Mouse (Mus musculus) urinary bladder, postnatal 10 days (tissue): ENCODE data around the gene Nt5m.
"Not testable (repeated sequence)": the region's sequence is repeated elsewhere in the genome, so short reads cannot be mapped to it uniquely, and the experiment has no call there.

ENCODE experiments used
- DNase-seq: peaks from one replicate; pipeline ENCODE4 v3.0.0; 2022; ENCODE audit warnings: low spot score

The Nt5m gene

DNA sequence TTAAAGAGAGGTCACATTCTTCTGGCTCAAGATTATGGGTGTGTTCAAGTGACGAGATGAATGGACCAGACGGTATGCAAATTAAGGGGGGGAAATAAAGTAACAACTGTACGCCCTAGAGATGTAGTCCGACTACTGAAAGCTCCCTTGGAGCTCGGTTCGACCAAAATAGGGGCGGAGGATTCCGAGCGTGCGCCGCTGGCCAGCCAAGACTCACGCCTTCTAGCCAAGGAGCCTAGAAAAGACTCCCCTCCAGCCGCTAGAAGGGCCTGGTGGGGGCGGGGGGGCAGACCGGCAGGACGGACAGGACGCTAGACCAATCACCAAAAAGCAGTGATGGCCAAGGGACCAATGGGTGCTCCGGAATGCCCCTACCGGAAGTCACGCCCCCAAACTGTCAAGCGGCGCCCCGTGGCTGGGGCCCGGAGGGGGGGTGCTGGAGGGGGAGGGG is at the start of gene Nt5m:
TSS of gene Nt5m (plus strand) at position 440 of the 451 bp plus-strand sequence.
- DNase-seq = peak; percentile 76

GRCm38 (mm10) chr11:59793390-59793789 is 45.9 kb upstream of the Nt5m start:
- DNase-seq = no peak

GRCm38 (mm10) chr11:59800412-59800811 is 38.8 kb upstream of the Nt5m start:
- no peak for DNase-seq

GRCm38 (mm10) chr11:59801881-59802280 is 37.4 kb upstream of the Nt5m start:
- DNase-seq = no peak

DNA sequence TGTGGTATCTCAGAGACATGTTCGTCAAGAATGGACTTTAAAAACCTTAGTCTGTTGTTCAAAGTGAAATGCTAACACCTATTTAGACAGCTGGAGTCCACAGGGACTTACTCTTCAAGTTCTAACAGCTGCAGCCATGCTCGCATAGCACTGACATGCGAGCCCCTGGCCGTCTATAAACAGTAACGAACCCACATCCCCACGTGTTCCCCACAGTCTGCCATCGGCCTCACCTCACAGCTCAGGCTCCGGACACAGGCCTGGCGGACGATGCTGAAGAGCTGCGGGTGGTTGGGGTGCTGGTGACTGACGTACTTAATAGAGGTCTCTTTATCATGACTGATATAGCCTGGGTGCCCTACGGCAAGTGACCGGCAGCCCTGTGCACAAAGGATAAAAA is 35.7 kb upstream of the Nt5m start:
- no peak for DNase-seq

- no peak for DNase-seq
Measured at GRCm38 (mm10) chr11:59804409-59805110, 34.7 kb upstream of the Nt5m start.

DNA sequence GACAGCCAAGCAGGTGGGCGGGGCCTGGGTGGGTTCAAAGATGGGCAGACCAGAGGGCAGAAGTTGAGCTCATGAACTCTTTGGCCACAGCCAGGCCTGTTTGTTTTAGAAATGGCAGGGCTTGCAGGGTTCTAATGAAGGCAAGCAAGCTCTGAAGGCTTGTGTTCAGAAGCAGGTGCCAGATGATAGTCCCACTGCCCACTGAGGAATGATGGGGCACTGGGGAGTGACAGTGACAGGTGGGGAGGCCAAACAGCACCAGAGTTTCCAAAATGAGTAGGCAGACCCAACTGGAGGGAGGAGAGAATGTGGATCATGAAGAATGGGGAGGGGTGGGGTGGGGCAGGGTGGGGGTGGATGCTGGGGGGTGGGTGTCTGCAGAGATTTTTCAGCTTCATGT is 34.0 kb upstream of the Nt5m start:
- no peak for DNase-seq

DNA sequence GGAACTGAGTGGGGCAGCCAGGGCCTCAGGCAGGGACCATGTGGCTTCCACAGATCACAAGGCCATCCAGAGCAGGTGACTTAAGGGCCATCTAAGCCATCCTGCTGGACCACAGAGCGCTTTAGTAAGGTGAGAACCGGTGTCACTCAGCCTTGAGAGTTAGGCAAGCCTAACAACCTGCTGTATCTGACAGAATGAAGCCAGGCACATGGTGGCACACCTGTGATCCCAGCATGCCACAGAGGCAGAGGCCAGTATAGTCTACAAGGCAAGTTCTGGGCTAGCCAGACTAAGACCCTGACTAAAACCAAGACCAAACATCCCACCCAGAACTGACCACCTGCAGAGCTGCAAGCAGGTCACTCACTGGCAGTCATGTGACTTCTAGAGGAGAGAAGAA is 33.6 kb upstream of the Nt5m start:
- DNase-seq = no peak

- no peak for DNase-seq
Measured at GRCm38 (mm10) chr11:59808170-59808960, 30.9 kb upstream of the Nt5m start.

- DNase-seq = no peak
Measured at GRCm38 (mm10) chr11:59809071-59809669, 30.1 kb upstream of the Nt5m start.

GRCm38 (mm10) chr11:59809670-59810474 is 29.4 kb upstream of the Nt5m start, which contains the start of gene Flcn:
Gene Flcn (minus strand): TSS chr11:59810016.
- peak; percentile 40 for DNase-seq

DNA sequence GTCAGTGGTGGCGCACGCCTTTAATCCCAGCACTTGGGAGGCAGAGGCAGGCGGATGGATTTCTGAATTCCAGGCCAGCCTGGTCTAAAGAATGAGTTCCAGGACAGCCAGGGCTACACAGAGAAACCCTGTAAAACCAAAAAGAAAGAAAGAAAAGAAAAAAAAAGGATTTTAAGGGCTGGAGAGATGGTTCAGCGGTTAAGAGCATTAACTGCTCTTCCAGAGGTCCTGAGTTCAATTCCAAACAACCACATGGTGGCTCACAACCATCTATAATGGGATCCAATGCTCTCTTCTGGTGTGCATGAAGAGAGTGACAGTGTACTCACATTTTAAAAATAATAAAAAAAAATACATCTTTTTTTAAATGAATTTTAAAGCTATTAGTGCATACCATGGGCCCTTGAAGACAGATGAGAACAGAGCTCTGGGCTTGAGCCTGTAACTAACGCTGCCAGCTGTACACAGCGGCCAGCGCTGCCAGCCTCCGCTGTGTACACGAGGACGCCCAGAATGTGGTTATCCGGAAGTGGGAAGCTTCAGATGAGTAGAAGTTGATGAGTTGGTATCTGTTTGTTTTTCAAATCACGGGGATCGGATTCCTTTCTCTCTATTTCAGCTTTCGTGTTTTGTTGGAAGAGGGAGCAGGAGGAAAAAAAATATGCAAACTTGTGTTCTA is 28.6 kb upstream of the Nt5m start:
- DNase-seq = no peak

- no peak for DNase-seq
Measured at GRCm38 (mm10) chr11:59811211-59811610, 28.0 kb upstream of the Nt5m start.

- DNase-seq = no peak
Measured at GRCm38 (mm10) chr11:59813276-59813675, 26.0 kb upstream of the Nt5m start.

DNA sequence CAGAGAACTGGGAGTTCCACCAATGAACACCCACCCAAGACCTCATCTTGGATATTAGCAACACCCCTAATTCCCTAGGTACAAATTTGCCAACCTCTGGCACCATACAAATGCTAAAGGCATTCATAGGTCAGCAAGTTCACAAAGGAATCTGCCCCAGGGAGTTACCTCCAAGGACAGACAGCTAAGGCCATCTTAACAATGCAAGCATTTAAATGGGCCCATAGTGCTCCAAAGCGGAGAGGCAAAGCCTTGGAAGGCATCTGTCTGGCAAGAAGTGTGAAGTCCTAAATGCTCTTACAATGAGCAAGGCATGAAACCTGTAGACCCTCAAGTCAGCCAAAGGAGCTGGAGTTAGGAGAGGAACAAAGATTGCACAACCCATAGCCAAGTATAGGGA is 24.9 kb upstream of the Nt5m start:
- no peak for DNase-seq

GRCm38 (mm10) chr11:59814936-59815335 is 24.3 kb upstream of the Nt5m start:
- no peak for DNase-seq

DNA sequence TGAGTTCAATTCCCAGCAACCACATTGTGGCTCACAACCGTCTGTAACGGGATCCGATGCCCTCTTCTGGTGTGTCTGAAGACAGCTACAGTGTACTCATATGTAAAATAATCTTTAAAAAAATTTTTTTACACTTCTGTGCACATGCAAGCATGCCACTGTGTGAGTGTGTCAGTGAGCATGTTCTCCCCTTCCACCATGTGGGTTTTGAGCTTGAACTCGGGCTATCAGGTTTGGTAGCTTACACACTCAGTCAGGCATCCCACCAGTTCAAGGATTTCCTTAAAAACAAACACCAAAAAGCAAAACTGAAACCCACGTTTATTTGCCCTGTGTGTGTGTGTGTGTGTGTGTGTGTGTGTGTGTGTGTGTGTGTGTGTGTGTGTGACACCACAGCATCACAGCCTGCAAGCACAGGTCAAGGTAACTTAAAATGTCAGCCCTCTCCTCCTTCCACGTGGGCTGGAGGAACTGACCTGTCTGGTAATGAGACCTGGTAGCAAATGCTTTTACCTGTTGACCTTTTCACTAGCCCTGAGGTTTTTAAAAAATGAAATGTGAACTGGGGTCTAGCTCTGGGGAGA is 23.7 kb upstream of the Nt5m start:
- DNase-seq = no peak

DNA sequence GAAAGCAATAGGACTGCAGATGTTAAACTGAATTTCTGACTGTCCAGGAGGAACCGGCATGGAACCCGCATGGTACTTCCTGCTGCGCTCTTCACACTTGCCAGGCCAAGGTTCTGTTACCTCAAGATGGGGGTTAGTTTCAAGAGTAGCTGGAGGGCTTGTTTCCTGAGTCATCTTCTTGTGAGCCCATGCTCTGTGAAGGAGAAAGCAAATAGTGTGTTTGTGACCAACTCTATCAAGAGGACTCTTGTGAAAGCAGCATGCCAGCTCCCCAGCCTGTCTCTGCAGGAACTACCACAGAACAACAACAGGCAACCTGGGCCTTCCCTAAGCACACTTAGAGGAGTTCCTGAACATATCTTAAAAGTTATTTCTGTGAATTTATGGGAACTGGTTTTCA is 21.3 kb upstream of the Nt5m start:
- no peak for DNase-seq

DNA sequence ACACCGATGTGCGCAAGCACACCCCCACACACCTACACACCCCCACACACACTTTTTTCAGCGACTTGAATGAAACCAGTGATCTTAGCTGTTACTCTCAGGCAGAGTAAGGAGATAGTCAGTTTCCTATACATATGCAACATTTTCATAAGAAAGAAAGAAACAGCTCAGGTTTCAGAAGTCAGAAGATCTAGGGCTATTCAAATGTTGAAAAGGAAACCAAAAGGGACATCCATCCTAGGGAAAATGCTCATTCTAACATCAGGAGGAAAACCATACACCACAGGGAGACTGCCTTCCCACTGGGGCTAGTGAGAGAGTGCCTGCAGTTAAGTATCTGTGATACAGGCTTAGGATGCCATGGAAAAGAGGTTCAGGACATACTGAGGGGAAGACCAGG is 17.6 kb upstream of the Nt5m start:
- DNase-seq = no peak

GRCm38 (mm10) chr11:59837789-59838188 is 1.5 kb upstream of the Nt5m start:
- not testable (repeated sequence) for DNase-seq

DNA sequence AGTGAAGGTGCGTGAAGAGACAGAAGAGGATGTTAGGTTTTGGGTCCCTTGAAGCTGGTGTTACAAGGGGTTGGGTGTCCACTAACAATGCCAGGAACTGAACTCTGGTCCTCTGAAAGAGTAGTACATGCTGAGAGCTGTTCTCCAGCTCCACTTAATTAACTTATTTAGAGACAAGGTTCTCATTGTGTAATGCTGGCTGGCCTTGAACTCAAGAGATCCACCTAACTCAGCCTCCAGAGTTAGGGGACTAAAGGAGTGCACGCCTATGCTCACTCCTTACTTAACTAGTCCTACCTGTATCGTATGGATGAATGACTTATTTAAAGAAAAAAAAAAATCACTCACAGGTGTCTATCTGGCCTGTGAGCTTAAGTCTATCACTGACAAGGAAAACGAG is 821 bp upstream of the Nt5m start:
- DNase-seq = no peak
